Mouse (Mus musculus) spleen, postnatal 4 days (tissue): ENCODE measurements around the gene Chrm3.
"Not testable (repeated sequence)": the region's sequence is repeated elsewhere in the genome, so short reads cannot be mapped to it uniquely, and the experiment has no call there.

Experiments
- DNase-seq, 2 experiments: peaks; one replicate each; pipeline ENCODE4 v3.0.0; 2022; ENCODE audit warnings: low spot score in 2 of 2

Gene Chrm3

GRCm38 (mm10) chr13:10360777-10361176 is at the start of gene Chrm3:
Gene Chrm3, minus strand, starts transcription at chr13:10360847.
- no peak for DNase-seq

- DNase-seq = no peak
These were observed 33.7 kb upstream of the Chrm3 start for GRCm38 (mm10) chr13:10394364-10394763.

- not testable (repeated sequence) for DNase-seq
These were observed 14.8 kb upstream of the Chrm3 start for GRCm38 (mm10) chr13:10375487-10375886.

GRCm38 (mm10) chr13:10360199-10360694 is 400 bp downstream of the Chrm3 start:
- DNase-seq = peak in 1 of 2 experiments; percentile 61

- no peak for DNase-seq
These were observed 990 bp downstream of the Chrm3 start for GRCm38 (mm10) chr13:10359516-10360198.

- no peak for DNase-seq
These were observed 4.9 kb downstream of the Chrm3 start for GRCm38 (mm10) chr13:10355796-10356195.

GRCm38 (mm10) chr13:10354885-10355575 is 5.6 kb downstream of the Chrm3 start:
- DNase-seq = no peak

- no peak for DNase-seq
These were observed 8.5 kb downstream of the Chrm3 start for GRCm38 (mm10) chr13:10352141-10352540.

GRCm38 (mm10) chr13:10344362-10344761 is 16.3 kb downstream of the Chrm3 start:
- no peak for DNase-seq

GRCm38 (mm10) chr13:10335558-10335957 is 25.1 kb downstream of the Chrm3 start:
- no peak for DNase-seq

GRCm38 (mm10) chr13:10332762-10333161 is 27.9 kb downstream of the Chrm3 start:
- DNase-seq = no peak

GRCm38 (mm10) chr13:10309811-10310210 is 50.8 kb downstream of the Chrm3 start:
- no peak for DNase-seq

GRCm38 (mm10) chr13:10295160-10295559 is 65.5 kb downstream of the Chrm3 start:
- DNase-seq = no peak

- DNase-seq = no peak
These were observed 76.3 kb downstream of the Chrm3 start for GRCm38 (mm10) chr13:10284331-10284730.

- DNase-seq = no peak
These were observed 85.7 kb downstream of the Chrm3 start for GRCm38 (mm10) chr13:10274907-10275306.

- no peak for DNase-seq
These were observed 96.9 kb downstream of the Chrm3 start for GRCm38 (mm10) chr13:10263784-10264183.

GRCm38 (mm10) chr13:10253049-10253448 is 107.6 kb downstream of the Chrm3 start:
- no peak for DNase-seq

- no peak for DNase-seq
These were observed 109.0 kb downstream of the Chrm3 start for GRCm38 (mm10) chr13:10251499-10252179.

- DNase-seq = no peak
These were observed 116.2 kb downstream of the Chrm3 start for GRCm38 (mm10) chr13:10244243-10244998.

GRCm38 (mm10) chr13:10240238-10240637 is 120.4 kb downstream of the Chrm3 start:
- no peak for DNase-seq

GRCm38 (mm10) chr13:10239825-10240224 is 120.8 kb downstream of the Chrm3 start:
- no peak for DNase-seq

- no peak for DNase-seq
These were observed 123.0 kb downstream of the Chrm3 start for GRCm38 (mm10) chr13:10237616-10238015.
